Mouse (Mus musculus): Measurements from ENCODE around the gene Nos2. TPM values are rescaled to one million over a fixed set of nuclear protein-coding genes. Genes with fewer than 3 reads are reported as not detected.
A peak's percentile ranks its signal among the peaks of the same experiment; 100 is the strongest.

Gene Nos2
- polyA plus RNA-seq, 1 experiment from 2014 or later, result 0.82 TPM

DNA sequence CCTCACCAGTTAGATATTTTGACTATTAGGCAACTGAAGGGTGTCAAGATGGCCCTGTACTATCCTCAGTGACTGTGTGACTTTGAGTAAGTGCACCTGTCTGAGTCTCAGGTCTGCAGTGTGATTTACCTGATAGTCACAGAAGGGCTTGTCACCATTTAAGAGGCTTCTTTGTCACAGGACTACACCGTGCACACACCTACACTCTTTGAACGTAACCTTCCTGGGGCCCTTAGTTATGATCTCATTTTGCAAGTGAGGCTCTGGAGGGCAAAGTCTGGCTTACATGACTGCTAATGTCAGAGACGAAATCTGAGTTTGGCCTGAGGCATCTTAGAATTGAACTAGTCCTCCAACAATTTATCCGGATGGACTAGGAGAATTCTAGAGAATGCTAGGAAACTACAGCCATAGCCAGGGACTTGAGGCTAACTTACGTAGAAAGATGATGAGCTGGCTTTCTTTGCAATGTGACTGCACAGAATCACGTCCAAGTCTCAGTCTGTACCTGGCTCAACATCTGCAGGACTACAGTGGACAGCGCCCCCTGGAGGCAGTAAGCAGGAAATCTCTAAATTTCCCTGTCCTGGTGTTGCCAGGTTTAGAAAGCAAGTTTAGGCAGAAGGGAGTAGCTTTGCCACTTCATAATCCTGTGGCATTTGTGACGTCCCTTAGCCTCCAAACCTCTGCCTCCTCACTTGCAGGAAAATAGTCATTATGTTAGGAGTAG, 2.3 kb downstream of the Nos2 start:
- H3K27ac ChIP-seq, result no peak overlapping the region
- no peak overlapping the region for H3K9ac ChIP-seq (replicated peaks)
- no peaks in the 10 kb centered on the region for H3K9me3 ChIP-seq
- WGBS, result 41% methylated on average over 8 of the region's 8 CpGs
- H3K27me3 ChIP-seq, result peaks cover 52% of the 10 kb centered on the region
- no peak overlapping the region for H3K4me2 ChIP-seq (replicated peaks)
- H3K36me3 ChIP-seq, result no peaks in the 10 kb centered on the region
- peaks cover 6% of the 10 kb centered on the region for H3K4me1 ChIP-seq (replicated peaks)
- H3K4me3 ChIP-seq (replicated peaks), result no peak overlapping the region
- ATAC-seq, result no peak

DNA sequence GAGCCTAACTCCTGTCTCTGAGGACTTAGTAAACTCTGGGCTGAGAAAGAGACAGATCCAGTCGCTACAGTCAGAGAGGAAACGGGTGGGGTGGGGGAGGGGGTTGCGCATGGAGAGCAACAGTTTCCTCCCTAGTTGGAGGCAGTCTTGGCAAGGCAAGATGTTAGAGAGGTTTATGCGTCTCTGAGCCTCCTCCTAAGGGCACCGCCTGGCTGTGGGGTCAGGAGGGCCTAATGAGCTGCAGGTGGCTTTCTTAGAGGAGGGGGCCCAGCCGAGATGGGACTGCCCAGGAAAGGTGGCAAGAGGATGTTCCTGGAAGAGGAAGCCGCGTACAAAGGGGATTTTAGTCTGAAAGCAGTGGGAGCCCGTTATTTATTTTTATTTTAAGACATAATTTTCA, 3.5 kb downstream of the Nos2 start:
- 13% methylated on average over 9 of the region's 9 CpGs for WGBS
- Histone ChIP-seq H3K9me3 (no peaks in the 10 kb centered on the region), H3K4me2 (replicated peaks) (no peak overlapping the region), H3K36me3 (no peaks in the 10 kb centered on the region), H3K27ac (no peak overlapping the region), H3K4me3 (replicated peaks) (no peak overlapping the region), H3K4me1 (replicated peaks) (peaks cover 6% of the 10 kb centered on the region), H3K9ac (replicated peaks) (no peak overlapping the region), H3K27me3 (peaks cover 52% of the 10 kb centered on the region)
- ATAC-seq, result no peak

DNA sequence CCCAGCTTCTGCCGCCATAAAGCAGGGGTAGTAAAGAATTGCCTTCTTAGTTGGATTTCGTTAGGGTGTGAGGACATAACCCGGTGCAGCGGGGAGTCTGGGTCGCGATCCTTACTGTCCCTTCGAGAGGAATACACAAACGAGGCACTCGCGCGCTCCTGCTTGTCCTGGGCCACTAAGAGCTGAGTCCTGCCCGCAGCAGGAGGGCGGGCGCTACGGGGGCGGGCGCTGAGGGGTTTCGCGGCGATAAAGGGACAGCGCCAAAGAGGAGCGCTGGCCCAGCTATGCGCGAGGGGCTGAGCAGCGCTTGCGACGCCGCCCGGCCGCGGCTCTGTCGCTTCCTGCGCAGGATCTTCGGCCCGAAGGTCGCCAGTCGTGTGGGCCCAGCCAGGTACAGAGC, 4.3 kb downstream of the Nos2 start:
- WGBS, result under 1% methylated on average over 35 of the region's 37 CpGs
- Histone ChIP-seq H3K4me2 (replicated peaks) (peak overlapping the region; percentile 58), H3K4me3 (replicated peaks) (peak overlapping the region; percentile 39), H3K27me3 (peaks cover 52% of the 10 kb centered on the region), H3K9ac (replicated peaks) (peak overlapping the region; percentile 46), H3K27ac (no peak overlapping the region), H3K4me1 (replicated peaks) (peaks cover 6% of the 10 kb centered on the region), H3K9me3 (no peaks in the 10 kb centered on the region), H3K36me3 (no peaks in the 10 kb centered on the region)
- ATAC-seq, result peak; percentile 45; the same call in 1 of the 2 replicates

DNA sequence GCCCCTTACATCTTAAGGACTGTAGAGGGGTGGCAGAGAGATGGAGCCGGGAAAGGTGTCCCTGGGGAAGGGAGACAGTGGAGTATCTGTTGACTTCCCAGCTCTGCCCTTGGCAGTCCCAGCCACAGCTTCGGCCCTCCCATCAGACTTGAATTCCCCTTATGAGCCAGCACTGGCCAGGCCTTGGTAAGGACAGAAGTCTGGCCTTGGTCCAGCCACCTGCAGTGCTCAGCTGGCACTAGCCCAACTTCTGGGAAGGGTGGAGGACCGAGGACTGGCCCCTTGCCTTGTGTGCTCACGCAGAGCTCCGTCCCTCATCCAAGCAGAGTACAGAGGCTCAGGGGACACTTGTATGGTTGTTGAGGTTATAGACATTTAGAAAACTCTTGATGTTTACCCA, 8.8 kb downstream of the Nos2 start:
- Histone ChIP-seq H3K4me1 (replicated peaks) (peaks cover 6% of the 10 kb centered on the region), H3K27ac (no peak overlapping the region), H3K9ac (replicated peaks) (no peak overlapping the region), H3K36me3 (no peaks in the 10 kb centered on the region), H3K9me3 (no peaks in the 10 kb centered on the region), H3K27me3 (peaks cover 29% of the 10 kb centered on the region), H3K4me3 (replicated peaks) (no peak overlapping the region), H3K4me2 (replicated peaks) (no peak overlapping the region)
- WGBS, result 67% methylated on average over 5 of the region's 5 CpGs
- ATAC-seq, result no peak

DNA sequence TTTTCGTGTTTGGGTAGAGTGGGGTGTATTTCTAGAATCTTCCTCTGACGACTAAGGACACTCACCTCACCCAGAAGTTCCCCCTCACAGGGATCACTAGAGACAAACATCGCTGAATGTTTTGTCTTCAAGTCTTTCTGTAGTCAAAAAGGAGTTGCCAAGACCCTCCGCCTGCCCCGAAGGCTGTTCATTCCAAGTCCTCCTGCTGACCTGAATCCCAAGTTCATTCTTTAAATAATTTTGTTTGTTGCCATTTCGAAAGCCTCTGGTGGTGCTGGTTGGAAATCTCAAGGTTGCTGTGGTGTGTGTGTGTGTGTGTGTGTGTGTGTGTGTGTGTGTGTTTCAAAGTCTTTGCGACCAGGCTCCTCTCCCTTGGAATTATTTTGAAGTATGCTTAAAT, 13.7 kb downstream of the Nos2 start:
- no peak for ATAC-seq
- Histone ChIP-seq H3K36me3 (no peaks in the 10 kb centered on the region), H3K27me3 (no peaks in the 10 kb centered on the region), H3K4me1 (replicated peaks) (peaks cover 8% of the 10 kb centered on the region; the same call in 1 of the 2 replicates), H3K4me3 (replicated peaks) (no peak overlapping the region), H3K4me2 (replicated peaks) (no peak overlapping the region), H3K27ac (no peak overlapping the region), H3K9ac (replicated peaks) (no peak overlapping the region), H3K9me3 (no peaks in the 10 kb centered on the region)
- 86% methylated on average over 7 of the region's 7 CpGs for WGBS

DNA sequence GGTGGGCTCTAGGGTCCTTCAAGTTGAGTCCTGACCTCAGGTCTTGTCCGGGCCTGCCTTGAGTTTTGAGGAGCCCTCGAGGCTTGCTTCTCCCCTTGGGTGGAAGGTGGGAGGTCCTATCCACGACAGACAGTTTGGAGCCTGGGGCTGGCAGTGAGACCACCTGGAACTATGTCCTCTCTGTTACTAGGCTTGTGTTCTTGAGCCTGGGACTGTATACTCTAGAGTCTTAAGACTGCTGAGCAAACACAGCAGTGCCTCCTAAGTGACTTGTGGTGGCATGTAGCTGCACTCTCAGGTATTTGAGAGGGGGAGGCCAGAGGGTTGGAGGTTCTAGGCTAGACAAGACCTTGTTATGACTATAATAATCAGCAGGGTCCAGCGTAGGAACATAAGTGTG, 14.1 kb downstream of the Nos2 start:
- Histone ChIP-seq H3K27ac (no peak overlapping the region), H3K9ac (replicated peaks) (no peak overlapping the region), H3K4me2 (replicated peaks) (no peak overlapping the region), H3K9me3 (no peaks in the 10 kb centered on the region), H3K27me3 (no peaks in the 10 kb centered on the region), H3K36me3 (no peaks in the 10 kb centered on the region), H3K4me3 (replicated peaks) (no peak overlapping the region), H3K4me1 (replicated peaks) (peaks cover 8% of the 10 kb centered on the region; the same call in 1 of the 2 replicates)
- WGBS, result 91% methylated on average over 4 of the region's 4 CpGs
- ATAC-seq, result no peak

DNA sequence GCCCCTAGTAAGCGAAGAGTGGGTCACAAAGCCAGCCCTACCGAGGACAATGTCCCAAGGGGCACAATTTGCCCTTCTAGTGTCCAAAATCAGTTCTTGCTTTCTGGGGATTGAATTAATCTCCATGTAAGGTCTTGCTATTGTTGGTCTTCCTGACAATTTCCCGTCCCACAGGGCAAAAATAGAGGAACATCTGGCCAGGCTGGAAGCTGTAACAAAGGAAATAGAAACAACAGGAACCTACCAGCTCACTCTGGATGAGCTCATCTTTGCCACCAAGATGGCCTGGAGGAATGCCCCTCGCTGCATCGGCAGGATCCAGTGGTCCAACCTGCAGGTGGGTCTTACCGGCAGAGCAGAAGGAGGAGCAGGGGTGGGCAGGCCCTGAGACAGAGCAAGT, 14.6 kb downstream of the Nos2 start:
- H3K27me3 ChIP-seq, result no peaks in the 10 kb centered on the region
- H3K27ac ChIP-seq, result no peak overlapping the region
- H3K36me3 ChIP-seq, result no peaks in the 10 kb centered on the region
- H3K4me2 ChIP-seq (replicated peaks), result no peak overlapping the region
- ATAC-seq, result no peak
- no peak overlapping the region for H3K9ac ChIP-seq (replicated peaks)
- no peak overlapping the region for H3K4me3 ChIP-seq (replicated peaks)
- H3K9me3 ChIP-seq, result no peaks in the 10 kb centered on the region
- peaks cover 8% of the 10 kb centered on the region; the same call in 1 of the 2 replicates for H3K4me1 ChIP-seq (replicated peaks)
- 84% methylated on average over 6 of the region's 6 CpGs for WGBS

DNA sequence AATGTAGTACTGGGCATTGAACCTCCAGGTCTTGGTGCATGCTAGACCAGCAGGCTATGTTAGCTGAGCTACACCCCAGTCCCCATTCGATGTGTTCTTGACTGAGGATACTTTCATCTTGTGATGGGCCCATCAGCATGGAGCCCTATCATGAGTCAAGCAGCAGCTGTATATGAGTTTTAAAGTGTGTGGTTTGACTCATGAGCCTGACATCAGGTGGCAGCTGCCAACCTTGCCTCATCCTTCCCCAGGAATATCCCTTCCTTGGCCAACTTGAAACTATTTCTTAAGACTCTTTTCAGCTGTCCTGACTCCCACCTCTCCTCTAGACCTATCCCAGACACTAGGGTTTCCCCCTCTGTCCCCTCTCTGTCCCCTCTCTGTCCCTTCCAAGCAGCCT, 22.5 kb downstream of the Nos2 start:
- 90% methylated on average over 1 of the region's 1 CpGs for WGBS
- H3K9ac ChIP-seq (replicated peaks), result no peak overlapping the region
- H3K36me3 ChIP-seq, result no peaks in the 10 kb centered on the region
- H3K4me2 ChIP-seq (replicated peaks), result no peak overlapping the region
- peaks cover 1% of the 10 kb centered on the region; the same call in 1 of the 2 replicates for H3K4me1 ChIP-seq (replicated peaks)
- no peaks in the 10 kb centered on the region for H3K27me3 ChIP-seq
- no peaks in the 10 kb centered on the region for H3K9me3 ChIP-seq
- no peak overlapping the region for H3K27ac ChIP-seq
- no peak for ATAC-seq
- no peak overlapping the region for H3K4me3 ChIP-seq (replicated peaks)

DNA sequence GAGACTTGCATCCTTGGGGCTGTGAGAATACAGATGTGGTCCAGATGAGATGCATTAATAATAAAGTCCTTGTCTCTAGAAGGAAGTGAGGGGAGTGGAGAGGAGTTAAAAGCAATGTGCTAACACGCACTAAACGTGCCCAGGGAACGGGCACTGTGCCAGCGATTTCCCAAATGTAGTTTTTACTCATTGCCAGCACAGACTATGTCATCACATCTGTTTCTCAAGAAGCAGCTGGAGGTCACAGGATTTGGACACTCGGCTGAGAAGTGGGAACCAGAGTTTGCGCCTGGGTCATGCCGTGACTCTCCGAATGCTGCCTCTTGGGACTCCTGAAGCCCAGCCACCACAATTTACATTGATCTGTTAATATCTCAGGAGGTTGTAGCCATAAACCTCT, 29.8 kb downstream of the Nos2 start:
- H3K36me3 ChIP-seq, result no peaks in the 10 kb centered on the region
- WGBS, result 89% methylated on average over 8 of the region's 8 CpGs
- no peak overlapping the region for H3K4me2 ChIP-seq (replicated peaks)
- peaks cover 27% of the 10 kb centered on the region for H3K27me3 ChIP-seq
- H3K4me1 ChIP-seq (replicated peaks), result peaks cover 5% of the 10 kb centered on the region; the same call in 1 of the 2 replicates
- no peak overlapping the region for H3K4me3 ChIP-seq (replicated peaks)
- ATAC-seq, result no peak
- H3K9me3 ChIP-seq, result no peaks in the 10 kb centered on the region
- no peak overlapping the region for H3K9ac ChIP-seq (replicated peaks)
- no peak overlapping the region for H3K27ac ChIP-seq

DNA sequence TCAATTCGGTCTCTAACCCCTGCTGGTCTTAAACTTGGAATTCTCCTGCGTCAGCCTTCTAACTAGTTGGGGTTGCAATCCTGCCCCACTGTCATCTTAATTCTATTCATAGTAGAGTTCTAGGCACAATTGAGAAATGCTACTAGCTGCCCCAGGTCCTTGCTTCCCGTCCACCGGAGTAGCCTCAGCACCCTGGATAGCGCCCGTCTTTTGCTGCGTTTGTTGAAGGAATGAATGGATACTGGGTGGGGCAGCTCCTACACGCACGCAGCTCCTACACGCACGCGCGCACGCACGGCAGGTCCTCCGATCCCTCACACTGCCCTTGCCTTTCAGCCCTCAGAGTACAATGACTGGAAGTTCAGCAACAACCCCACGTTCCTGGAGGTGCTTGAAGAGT, 31.9 kb downstream of the Nos2 start:
- peak overlapping the region; percentile 17; the same call in 1 of the 2 replicates for H3K4me3 ChIP-seq (replicated peaks)
- no peak overlapping the region for H3K9ac ChIP-seq (replicated peaks)
- peaks cover 28% of the 10 kb centered on the region for H3K27me3 ChIP-seq
- peak overlapping the region; percentile 38 for H3K4me2 ChIP-seq (replicated peaks)
- H3K9me3 ChIP-seq, result no peaks in the 10 kb centered on the region
- WGBS, result 7% methylated on average over 17 of the region's 17 CpGs
- peaks cover 5% of the 10 kb centered on the region; the same call in 1 of the 2 replicates for H3K4me1 ChIP-seq (replicated peaks)
- no peak overlapping the region for H3K27ac ChIP-seq
- H3K36me3 ChIP-seq, result no peaks in the 10 kb centered on the region
- ATAC-seq, result no peak

DNA sequence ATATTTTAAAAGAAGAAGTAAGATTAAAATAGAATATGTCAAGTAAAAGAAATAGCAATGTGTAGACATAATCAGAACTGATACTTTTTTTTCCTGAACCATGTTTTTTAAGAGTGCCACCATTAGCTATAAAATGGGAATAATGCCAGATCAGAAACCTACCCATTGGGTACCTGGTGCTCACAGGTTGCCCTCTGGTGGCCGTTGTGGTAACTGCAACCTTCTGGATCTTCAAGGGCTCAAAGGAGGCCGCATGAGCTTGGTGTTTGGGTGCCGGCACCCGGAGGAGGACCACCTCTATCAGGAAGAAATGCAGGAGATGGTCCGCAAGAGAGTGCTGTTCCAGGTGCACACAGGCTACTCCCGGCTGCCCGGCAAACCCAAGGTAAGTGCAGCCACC, 35.7 kb downstream of the Nos2 start:
- peaks cover 5% of the 10 kb centered on the region; the same call in 1 of the 2 replicates for H3K4me1 ChIP-seq (replicated peaks)
- 8% methylated on average over 7 of the region's 7 CpGs for WGBS
- H3K27me3 ChIP-seq, result peaks cover 30% of the 10 kb centered on the region
- H3K4me3 ChIP-seq (replicated peaks), result no peak overlapping the region
- H3K36me3 ChIP-seq, result no peaks in the 10 kb centered on the region
- no peak overlapping the region for H3K9ac ChIP-seq (replicated peaks)
- no peak overlapping the region for H3K27ac ChIP-seq
- H3K9me3 ChIP-seq, result no peaks in the 10 kb centered on the region
- H3K4me2 ChIP-seq (replicated peaks), result no peak overlapping the region
- ATAC-seq, result no peak

DNA sequence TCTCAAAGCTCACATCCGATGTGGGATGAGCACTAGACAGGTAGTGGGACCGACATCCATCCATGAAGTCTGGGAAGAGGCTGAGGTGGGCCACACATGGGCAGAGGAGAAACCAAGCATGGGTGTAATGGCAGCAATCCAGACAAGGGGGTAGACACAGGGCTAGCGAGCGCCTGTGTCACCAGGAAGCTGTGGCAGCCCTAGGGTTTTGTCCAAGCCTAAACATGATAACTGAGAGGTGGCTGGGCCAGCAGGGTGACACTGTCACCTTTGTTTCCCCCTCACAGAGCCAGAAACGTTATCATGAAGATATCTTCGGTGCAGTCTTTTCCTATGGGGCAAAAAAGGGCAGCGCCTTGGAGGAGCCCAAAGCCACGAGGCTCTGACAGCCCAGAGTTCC, 38.8 kb downstream of the Nos2 start:
- WGBS, result 79% methylated on average over 8 of the region's 8 CpGs

More for the DNA sequence above, 38.8 kb downstream of the Nos2 start:
- Histone ChIP-seq H3K36me3 (no peaks in the 10 kb centered on the region), H3K4me1 (replicated peaks) (no peaks in the 10 kb centered on the region), H3K4me2 (replicated peaks) (no peak overlapping the region), H3K27ac (no peak overlapping the region), H3K4me3 (replicated peaks) (no peak overlapping the region), H3K9me3 (no peaks in the 10 kb centered on the region), H3K27me3 (peaks cover 7% of the 10 kb centered on the region), H3K9ac (replicated peaks) (no peak overlapping the region)
- no peak for ATAC-seq

Data from midbrain, embryonic 13.5 days (tissue).